Mouse (Mus musculus) thymus, adult 2 months (tissue): ENCODE data around the gene Hnrnpul1.

Experiments used
- CTCF ChIP-seq: fragments of 200-500 bp; IDR thresholded peaks from 2 replicates; pipeline ENCODE4 v1.5.1; 2012; ENCODE audit warnings: mild to moderate bottlenecking, control low read depth, low read length, moderate library complexity, borderline replicate concordance; ENCODE audit not compliant: control insufficient read depth, poor library complexity, insufficient read depth; ENCODE audit errors: extremely low read depth
- POLR2A ChIP-seq: fragments of 200-500 bp; IDR thresholded peaks from 2 replicates; pipeline ENCODE4 v1.6.1; 2012; ENCODE audit warnings: mild to moderate bottlenecking, low read length, control low read depth, moderate library complexity; ENCODE audit not compliant: control insufficient read depth, poor library complexity, insufficient read depth; ENCODE audit errors: extremely low read depth

GRCm38 (mm10) chr7:25709961-25710360, 44.6 kb downstream of the Hnrnpul1 start:
- TF ChIP-seq CTCF (no peak), POLR2A (no peak)
